Mouse (Mus musculus): Measurements from ENCODE around the gene Dek.

Dek gene

GRCm38 (mm10) chr13:47047996-47048395 is 58.0 kb downstream of the Dek start:
- no peak for DNase-seq

- peak; percentile 40 for DNase-seq
Measured at GRCm38 (mm10) chr13:47044617-47044947, 61.4 kb downstream of the Dek start, which contains the start of gene Tpmt. Gene Tpmt (minus strand): TSS chr13:47044737.

- DNase-seq: no peak
Measured at GRCm38 (mm10) chr13:47043833-47044616, 62.0 kb downstream of the Dek start.

- peak; percentile 99 for DNase-seq
Measured at GRCm38 (mm10) chr13:47043030-47043680, 62.8 kb downstream of the Dek start, which contains the start of gene Kdm1b. Gene Kdm1b (plus strand): TSS chr13:47043499.

GRCm38 (mm10) chr13:47042024-47042633 is 63.9 kb downstream of the Dek start:
- no peak for DNase-seq

- no peak for DNase-seq
Measured at GRCm38 (mm10) chr13:47040061-47040460, 65.9 kb downstream of the Dek start.

GRCm38 (mm10) chr13:47037946-47038345 is 68.1 kb downstream of the Dek start:
- no peak for DNase-seq
